Mouse (Mus musculus) G1E (cell line): Measurements from ENCODE around the gene Lekr1. TPM values are rescaled to one million over a fixed set of nuclear protein-coding genes. Genes with fewer than 3 reads are reported as not detected.

ENCODE experiments used
- ATAC-seq: 2 replicates; pipeline ENCODE4 v1.8.0; 2016; ENCODE audit warnings: mild to moderate bottlenecking; ENCODE audit not compliant: insufficient number of reproducible peaks, poor library complexity, low FRiP score, severe bottlenecking; ENCODE audit errors: extremely low read depth
- DNase-seq: peaks from one replicate; pipeline ENCODE4 v3.0.0; 2012; ENCODE audit warnings: low spot score
- H3K27me3 ChIP-seq: 2 replicates; pipeline ENCODE4 v1.6.1; 2012; ENCODE audit warnings: mild to moderate bottlenecking, low read length, inconsistent platforms; ENCODE audit not compliant: insufficient read depth
- H3K36me3 ChIP-seq: replicated peaks from 2 replicates; pipeline ENCODE3; 2012; ENCODE audit warnings: mild to moderate bottlenecking, inconsistent platforms
- H3K4me1 ChIP-seq: 2 replicates; pipeline ENCODE4 v1.6.1; 2012; ENCODE audit warnings: low read depth, low read length, inconsistent platforms, mixed read lengths; ENCODE audit not compliant: insufficient read depth
- H3K4me3 ChIP-seq: 2 replicates; pipeline ENCODE4 v1.5.1; 2012; ENCODE audit warnings: low read depth, mild to moderate bottlenecking, inconsistent platforms, low read length, moderate library complexity, mixed read lengths
- H3K9me3 ChIP-seq: replicated peaks from 2 replicates; pipeline ENCODE4 v1.6.1; 2012; ENCODE audit warnings: inconsistent platforms
- CTCF ChIP-seq: IDR thresholded peaks from 2 replicates; pipeline ENCODE4 v1.5.1; 2012; ENCODE audit warnings: low read depth, low read length, inconsistent platforms, mixed read lengths
- GATA1 ChIP-seq: IDR thresholded peaks from 2 replicates; pipeline ENCODE4 v1.6.1; 2012; ENCODE audit warnings: borderline replicate concordance, low read length, inconsistent platforms, mixed read lengths
- GATA2 ChIP-seq: IDR thresholded peaks from 2 replicates; pipeline ENCODE4 v1.6.1; 2012; ENCODE audit warnings: low read depth, low read length, inconsistent platforms, borderline replicate concordance
- POLR2AphosphoS5 ChIP-seq: IDR thresholded peaks from 2 replicates; pipeline ENCODE4 v1.6.1; 2012; ENCODE audit warnings: low read depth, low read length, inconsistent platforms; ENCODE audit not compliant: insufficient replicate concordance
- TAL1 ChIP-seq: conservative IDR thresholded peaks from 2 replicates; pipeline ENCODE4 v1.6.1; 2012; ENCODE audit warnings: low read depth, low read length, inconsistent platforms, mixed read lengths
- polyA plus RNA-seq: library from polyadenylated mRNA; stranded (reverse); fragments of >175 nt; gene quantifications from 2 replicates; pipeline ENCODE4 v1.2.3, GENCODE M21; 2012
- total RNA-seq, 2 experiments: library from RNA; stranded (forward) in 1 of 2; stranded (reverse) in 1 of 2; fragments of 200-1000 nt in 1 of 2; fragments of >200 nt in 1 of 2; fragmentation: Nextera tagmentation in 1 of 2; gene quantifications; 2 replicates each; pipeline ENCODE4 v1.2.3; 2014 to 2017

The Lekr1 gene
- total and polyA plus RNA-seq, 3 experiments: 0.11 TPM; not detected in 2

- DNase-seq (no peak), ATAC-seq (no peak)
- no peak for TF ChIP-seq CTCF
- no peak for TF ChIP-seq GATA2
- no peak for TF ChIP-seq TAL1
- no peak for TF ChIP-seq GATA1
- TF ChIP-seq POLR2AphosphoS5: no peak
- no peaks in the 10 kb centered on the region for H3K36me3 ChIP-seq
- no peaks in the 10 kb centered on the region for H3K4me1 ChIP-seq
- no peak overlapping the region for H3K4me3 ChIP-seq
- no peaks in the 10 kb centered on the region for H3K27me3 ChIP-seq
- H3K9me3 ChIP-seq: no peaks in the 10 kb centered on the region
Measured at GRCm38 (mm10) chr3:65627021-65627706, 38.9 kb upstream of the Lekr1 start.

GRCm38 (mm10) chr3:65627707-65628028, 38.4 kb upstream of the Lekr1 start:
- Histone ChIP-seq H3K4me3 (no peak overlapping the region), H3K9me3 (no peaks in the 10 kb centered on the region), H3K27me3 (no peaks in the 10 kb centered on the region), H3K36me3 (no peaks in the 10 kb centered on the region), H3K4me1 (no peaks in the 10 kb centered on the region)
- DNase-seq (no peak), ATAC-seq (no peak)
- TF ChIP-seq TAL1 (no peak), POLR2AphosphoS5 (no peak)

GRCm38 (mm10) chr3:65629565-65630112, 36.4 kb upstream of the Lekr1 start:
- H3K27me3 ChIP-seq: no peaks in the 10 kb centered on the region
- no peaks in the 10 kb centered on the region for H3K9me3 ChIP-seq
- H3K36me3 ChIP-seq: no peaks in the 10 kb centered on the region
- H3K4me1 ChIP-seq: no peaks in the 10 kb centered on the region
- ATAC-seq (no peak), DNase-seq (no peak)
- H3K4me3 ChIP-seq: no peak overlapping the region
- no peak for TF ChIP-seq GATA2
- TF ChIP-seq GATA1: no peak

- no peak overlapping the region for H3K4me3 ChIP-seq
- H3K36me3 ChIP-seq: no peaks in the 10 kb centered on the region
- no peaks in the 10 kb centered on the region for H3K27me3 ChIP-seq
- no peaks in the 10 kb centered on the region for H3K4me1 ChIP-seq
- no peak for ATAC-seq
- H3K9me3 ChIP-seq: no peaks in the 10 kb centered on the region
- DNase-seq: no peak
- no peak for TF ChIP-seq GATA2
- no peak for TF ChIP-seq TAL1
- no peak for TF ChIP-seq GATA1
- no peak for TF ChIP-seq CTCF
- no peak for TF ChIP-seq POLR2AphosphoS5
Measured at GRCm38 (mm10) chr3:65633604-65634003, 32.4 kb upstream of the Lekr1 start.

GRCm38 (mm10) chr3:65635983-65636382, 30.0 kb upstream of the Lekr1 start:
- Histone ChIP-seq H3K4me1 (no peaks in the 10 kb centered on the region), H3K27me3 (no peaks in the 10 kb centered on the region), H3K36me3 (no peaks in the 10 kb centered on the region), H3K9me3 (no peaks in the 10 kb centered on the region), H3K4me3 (no peak overlapping the region)
- DNase-seq (no peak), ATAC-seq (no peak)
- no peak for TF ChIP-seq GATA2
- TF ChIP-seq TAL1: no peak
- no peak for TF ChIP-seq CTCF
- TF ChIP-seq POLR2AphosphoS5: no peak

- TF ChIP-seq POLR2AphosphoS5 (no peak), CTCF (no peak), GATA2 (no peak), GATA1 (no peak), TAL1 (no peak)
- ATAC-seq: no peak
- Histone ChIP-seq H3K27me3 (no peaks in the 10 kb centered on the region), H3K9me3 (no peaks in the 10 kb centered on the region), H3K4me3 (no peak overlapping the region), H3K4me1 (no peaks in the 10 kb centered on the region), H3K36me3 (no peaks in the 10 kb centered on the region)
- DNase-seq: no peak
Measured at GRCm38 (mm10) chr3:65637313-65637712, 28.7 kb upstream of the Lekr1 start.

- no peak for DNase-seq
- H3K4me3 ChIP-seq: no peak overlapping the region
- H3K4me1 ChIP-seq: no peaks in the 10 kb centered on the region
- H3K36me3 ChIP-seq: no peaks in the 10 kb centered on the region
- no peak for ATAC-seq
- H3K27me3 ChIP-seq: no peaks in the 10 kb centered on the region
- no peaks in the 10 kb centered on the region for H3K9me3 ChIP-seq
- no peak for TF ChIP-seq POLR2AphosphoS5
- TF ChIP-seq GATA2: no peak
- no peak for TF ChIP-seq GATA1
- no peak for TF ChIP-seq CTCF
- no peak for TF ChIP-seq TAL1
Measured at GRCm38 (mm10) chr3:65638896-65639295, 27.1 kb upstream of the Lekr1 start.
